In the genomic region with DNA sequence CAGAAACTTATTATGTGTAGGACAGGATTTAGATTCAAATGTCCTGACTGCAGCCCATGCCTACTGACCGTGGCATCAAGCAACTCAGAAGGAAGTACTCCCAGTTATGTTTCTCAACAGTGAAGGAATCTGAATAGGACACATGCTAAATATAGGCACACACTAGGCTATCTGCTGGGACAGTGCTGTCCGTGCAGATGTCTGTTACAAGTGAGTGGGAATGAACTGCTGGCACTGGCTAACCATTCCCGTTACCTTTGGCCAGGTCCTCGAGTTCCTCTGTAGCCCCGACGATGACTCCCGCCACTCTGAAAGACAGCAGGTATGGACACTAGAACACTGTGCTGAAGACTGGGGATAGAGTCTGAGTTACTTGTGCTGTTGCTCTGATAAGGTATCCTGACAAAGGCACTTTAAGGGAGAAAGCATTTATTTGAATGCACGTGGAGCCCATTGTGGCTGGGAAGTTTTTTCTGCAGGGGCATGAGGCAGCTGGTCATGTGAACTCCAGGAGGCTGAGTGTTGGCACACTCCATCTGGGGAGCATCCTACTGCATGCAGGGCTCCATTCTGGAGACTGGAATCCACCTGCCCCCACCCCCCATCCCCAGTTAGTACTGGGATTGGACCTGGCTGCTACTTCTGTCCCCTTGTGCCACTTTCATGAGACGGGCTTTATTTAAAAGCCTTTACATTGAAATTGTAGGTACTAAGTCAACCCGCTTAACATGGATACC, we compare ENCODE assay signal across 21 mouse cellular contexts.
A peak's percentile ranks its signal among the peaks of the same experiment; 100 is the strongest.
DNase-seq lines count a peak whose midpoint lies in the region; ATAC-seq and TF ChIP-seq lines count a peak whose summit lies in the region.
"Had no signal": no experiment of that assay in that cellular context is flagged by ENCODE, and none has a peak within 500 bp of the region (broad histone marks: within the 10 kb centered on the region; RNA-seq: fewer than 3 reads in every experiment).

No protein-coding gene starts in this region.

- no peak overlapping the region for H3K9ac ChIP-seq in heart, embryonic 12.5 days
- H3K9ac ChIP-seq in heart, embryonic 16.5 days (ENCODE audit: low read length): no peak overlapping the region; the same call in 1 of the 2 replicates
- H3K9ac ChIP-seq: embryonic facial prominence, embryonic 13.5 days; forebrain, embryonic 13.5 days; forebrain, postnatal 0 days; kidney, embryonic 15.5 days had no signal

- H3K27ac ChIP-seq in kidney, adult 2 months (ENCODE audit: insufficient read depth, low read depth, low read length): no peak overlapping the region
- peak overlapping the region; percentile 80 for H3K27ac ChIP-seq in heart, embryonic 12.5 days (ENCODE audit: poor library complexity, severe bottlenecking)
- peak overlapping the region; percentile 87 for H3K27ac ChIP-seq in heart, embryonic 16.5 days (ENCODE audit: low read length)
- no peak overlapping the region for H3K27ac ChIP-seq in forebrain, embryonic 10.5 days
- H3K27ac ChIP-seq: embryonic facial prominence, embryonic 13.5 days; forebrain, embryonic 13.5 days; kidney, embryonic 15.5 days had no signal

- no peak for TF ChIP-seq POLR2A in kidney, adult 2 months (IDR thresholded peaks at IDR 0.05; ENCODE audit: low read depth, low read length)

- peak; percentile 18 for DNase-seq in kidney, adult 2 months
- no peak for DNase-seq in kidney, adult 18-20 months
- DNase-seq in ovary, adult 18-20 months (ENCODE audit: low spot score): no peak
- no peak for DNase-seq in embryo, embryonic 10.5 days (ENCODE audit: low spot score)
- DNase-seq in forebrain, embryonic 10.5 days (ENCODE audit: extremely low spot score, low spot score): no peak
- DNase-seq: adrenal gland, postnatal 14 days; cerebellum, adult 11-12 months; cerebellum, adult 9-10 months; cerebellum, postnatal 25 days; forebrain, postnatal 0 days; gastrocnemius, postnatal 25 days; kidney, adult 11 months had no signal

- no peak for TF ChIP-seq CTCF in kidney, adult 2 months (conservative IDR thresholded peaks at IDR 0.05; ENCODE audit: insufficient read depth, insufficient read length, low read depth, low read length)

- H3K36me3 ChIP-seq in kidney, adult 2 months (ENCODE audit: control insufficient read depth, insufficient read depth, low read length): no peaks in the 10 kb centered on the region
- peaks cover 13% of the 10 kb centered on the region for H3K36me3 ChIP-seq in heart, embryonic 12.5 days
- H3K36me3 ChIP-seq in heart, embryonic 16.5 days (ENCODE audit: control insufficient read depth, insufficient read depth): peaks cover 4% of the 10 kb centered on the region
- peaks cover 8% of the 10 kb centered on the region; the same call in 1 of the 2 replicates for H3K36me3 ChIP-seq in forebrain, embryonic 10.5 days (replicated peaks)

- 76% methylated on average over 10 of the region's 10 CpGs for WGBS in kidney, adult 2 months
- 54% methylated on average over 10 of the region's 10 CpGs for WGBS in heart, embryonic 12.5 days
- 51% methylated on average over 10 of the region's 10 CpGs for WGBS in heart, embryonic 16.5 days
- 91% methylated on average over 10 of the region's 10 CpGs for WGBS in forebrain, embryonic 10.5 days

- peak overlapping the region; percentile 25 for H3K4me2 ChIP-seq in heart, embryonic 12.5 days
- H3K4me2 ChIP-seq in heart, embryonic 16.5 days (ENCODE audit: low read depth, low read length): peak overlapping the region; percentile 44
- H3K4me2 ChIP-seq: embryonic facial prominence, embryonic 13.5 days; forebrain, embryonic 13.5 days; kidney, embryonic 15.5 days had no signal

- H3K4me1 ChIP-seq in kidney, adult 2 months (ENCODE audit: control insufficient read depth, insufficient read depth, low read length): no peaks in the 10 kb centered on the region; the same call in 1 of the 2 replicates
- peaks cover 23% of the 10 kb centered on the region for H3K4me1 ChIP-seq in heart, embryonic 12.5 days (replicated peaks)
- peaks cover 11% of the 10 kb centered on the region for H3K4me1 ChIP-seq in heart, embryonic 16.5 days (ENCODE audit: control insufficient read depth, insufficient read depth, low read length)
- H3K4me1 ChIP-seq in forebrain, embryonic 10.5 days: no peaks in the 10 kb centered on the region
- H3K4me1 ChIP-seq: embryonic facial prominence, embryonic 13.5 days; forebrain, embryonic 13.5 days; kidney, embryonic 15.5 days had no signal

- H3K27me3 ChIP-seq in kidney, adult 2 months (replicated peaks; ENCODE audit: control insufficient read depth, insufficient read depth, low read length): no peaks in the 10 kb centered on the region
- no peaks in the 10 kb centered on the region for H3K27me3 ChIP-seq in heart, embryonic 12.5 days (replicated peaks)
- H3K27me3 ChIP-seq in heart, embryonic 16.5 days (ENCODE audit: control insufficient read depth, insufficient read depth, low read length): no peaks in the 10 kb centered on the region
- no peaks in the 10 kb centered on the region for H3K27me3 ChIP-seq in forebrain, embryonic 10.5 days (ENCODE audit: poor library complexity, severe bottlenecking)
- H3K27me3 ChIP-seq: CH12.LX; embryonic facial prominence, embryonic 13.5 days; forebrain, embryonic 13.5 days; kidney, embryonic 15.5 days; Patski had no signal

- H3K9me3 ChIP-seq in heart, embryonic 12.5 days (replicated peaks): no peaks in the 10 kb centered on the region
- no peaks in the 10 kb centered on the region for H3K9me3 ChIP-seq in heart, embryonic 16.5 days (replicated peaks; ENCODE audit: control insufficient read depth, low read length)
- H3K9me3 ChIP-seq in forebrain, embryonic 10.5 days: no peaks in the 10 kb centered on the region
- H3K9me3 ChIP-seq: embryonic facial prominence, embryonic 13.5 days; forebrain, embryonic 13.5 days; kidney, embryonic 15.5 days had no signal

- no peak overlapping the region for H3K4me3 ChIP-seq in kidney, adult 2 months (ENCODE audit: insufficient read depth, low read depth, low read length)
- H3K4me3 ChIP-seq in heart, embryonic 12.5 days: no peak overlapping the region
- no peak overlapping the region for H3K4me3 ChIP-seq in heart, embryonic 16.5 days (ENCODE audit: low read length)
- no peak overlapping the region for H3K4me3 ChIP-seq in forebrain, embryonic 10.5 days
- H3K4me3 ChIP-seq: embryonic facial prominence, embryonic 13.5 days; forebrain, embryonic 13.5 days; kidney, embryonic 15.5 days had no signal

- ATAC-seq in heart, embryonic 12.5 days (ENCODE audit: insufficient number of reproducible peaks, low FRiP score): no peak
- peak; percentile 82 for ATAC-seq in heart, embryonic 16.5 days (replicated peaks; ENCODE audit: extremely low read depth, insufficient read depth, low FRiP score)
- ATAC-seq: activated CD4-positive, CD25-positive, alpha-beta regulatory T cell, adult 4 months; forebrain, embryonic 13.5 days; forebrain, postnatal 0 days; inflammation-experienced regulatory T-cells, adult 6 months; Patski had no signal

Comparison
In these comparisons a context has a peak if more than half of its experiments do, and no peak if none do; other contexts are left out.
1. H3K27ac ChIP-seq: peak in heart, embryonic 12.5 days (single experiment) and heart, embryonic 16.5 days (single experiment); none in kidney, adult 2 months (single experiment) and forebrain, embryonic 10.5 days (single experiment).